Mouse (Mus musculus) C2C12 (cell line): Measurements from ENCODE around the gene Gm45234.

Experiments
- CTCF ChIP-seq: IDR thresholded peaks from one replicate; pipeline ENCODE4 v1.5.1; 2011; ENCODE audit not compliant: control insufficient read depth, insufficient read depth, insufficient read length
- MAX ChIP-seq: IDR thresholded peaks from one replicate; pipeline ENCODE4 v1.6.1; 2011; ENCODE audit warnings: mild to moderate bottlenecking, control low read depth
- MYOG ChIP-seq: IDR thresholded peaks from one replicate; pipeline ENCODE4 v1.6.1; 2011; ENCODE audit not compliant: control insufficient read depth, insufficient read length; ENCODE audit errors: extremely low read depth
- USF1 ChIP-seq: IDR thresholded peaks from one replicate; pipeline ENCODE4 v1.6.1; 2011; ENCODE audit warnings: low read depth, mild to moderate bottlenecking, control low read depth, moderate library complexity

- TF ChIP-seq CTCF = no peak
- no peak for TF ChIP-seq MYOG
- TF ChIP-seq USF1 = no peak
- TF ChIP-seq MAX = no peak
Observed at GRCm38 (mm10) chr6:124720904-124721303, 34.9 kb downstream of the Gm45234 start.
